Mouse (Mus musculus): Measurements from ENCODE around the gene Tecta. TPM values are rescaled to one million over a fixed set of nuclear protein-coding genes. Genes with fewer than 3 reads are reported as not detected.

The Tecta gene
- polyA plus RNA-seq, 1 experiment from 2014 or later, result 0.45 TPM

DNA sequence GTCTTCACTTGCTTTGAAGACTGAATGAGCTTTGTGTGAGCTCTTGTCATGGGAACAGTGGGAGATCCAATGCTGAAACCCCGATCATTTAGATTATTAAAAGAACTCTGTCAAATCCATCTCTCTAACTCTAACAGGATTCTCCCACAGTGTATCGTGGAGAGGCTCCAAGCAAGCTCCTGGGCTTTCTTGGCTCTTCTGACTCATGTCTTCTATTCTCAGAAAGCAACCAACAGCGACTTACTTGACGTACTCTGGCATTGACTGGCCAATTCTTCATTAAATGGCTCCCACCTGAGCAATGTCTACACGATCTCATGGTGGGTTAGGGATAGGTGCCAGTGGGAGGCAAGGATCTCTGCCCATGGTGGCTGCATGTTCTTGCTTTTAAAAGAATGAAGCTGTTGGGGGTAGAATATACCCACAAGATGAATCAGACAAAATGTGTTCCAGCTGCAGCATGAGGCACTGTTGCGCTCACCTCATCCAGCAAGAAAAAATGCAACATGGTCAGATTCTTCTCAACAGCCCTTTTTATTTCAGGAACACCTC, 98.6 kb downstream of the Tecta start:
- Histone ChIP-seq H3K9ac (ENCODE audit: low read length) (no peak overlapping the region), H3K36me3 (ENCODE audit: control insufficient read depth, insufficient read depth, low read length) (no peaks in the 10 kb centered on the region), H3K4me2 (no peak overlapping the region), H3K27me3 (ENCODE audit: control insufficient read depth, insufficient read depth, low read length) (no peaks in the 10 kb centered on the region), H3K9me3 (ENCODE audit: control insufficient read depth, low read length) (no peaks in the 10 kb centered on the region), H3K4me1 (ENCODE audit: control insufficient read depth, insufficient read depth, low read length) (no peaks in the 10 kb centered on the region), H3K4me3 (ENCODE audit: low read depth, low read length) (no peak overlapping the region), H3K27ac (ENCODE audit: low read depth, low read length) (no peak overlapping the region)
- WGBS, result 85% methylated on average over 6 of the region's 6 CpGs
- ATAC-seq (ENCODE audit: low FRiP score) (no peak), DNase-seq (ENCODE audit: low spot score, missing footprints) (no peak)

DNA sequence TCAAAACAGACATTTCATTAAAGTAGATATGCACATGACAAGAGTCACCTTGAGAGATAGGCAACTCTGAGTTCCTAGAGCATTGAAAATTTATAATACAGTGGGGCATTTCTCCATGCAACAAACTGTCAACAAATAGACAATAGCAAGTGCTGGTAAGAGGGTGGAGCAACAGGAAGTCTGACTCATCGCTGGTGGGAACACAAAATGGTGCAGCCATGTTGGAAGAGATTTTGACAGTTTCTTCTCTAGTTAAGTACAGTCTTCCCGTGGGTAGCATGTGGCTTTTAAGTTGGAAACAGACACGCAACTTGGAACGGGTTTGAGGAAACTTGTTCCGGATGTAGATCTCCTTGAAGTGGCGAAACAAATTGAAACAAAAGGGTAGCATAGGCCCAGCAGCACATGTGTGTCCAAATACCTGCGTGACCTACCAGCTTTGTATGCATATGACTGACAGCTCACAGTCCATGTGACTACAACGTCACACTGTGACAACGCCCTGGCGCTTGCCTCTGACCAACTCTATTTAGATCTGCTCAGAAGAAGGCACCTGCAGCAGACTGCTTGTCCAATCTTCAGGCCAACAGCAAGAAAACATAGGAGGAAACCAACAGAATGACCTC, 103.3 kb downstream of the Tecta start:
- H3K4me2 ChIP-seq, result no peak overlapping the region
- no peak overlapping the region for H3K27ac ChIP-seq (ENCODE audit: low read depth, low read length)
- ATAC-seq (ENCODE audit: low FRiP score) (no peak), DNase-seq (ENCODE audit: low spot score, missing footprints) (no peak)
- H3K27me3 ChIP-seq (ENCODE audit: control insufficient read depth, insufficient read depth, low read length), result no peaks in the 10 kb centered on the region
- no peak overlapping the region for H3K4me3 ChIP-seq (ENCODE audit: low read depth, low read length)
- no peak overlapping the region for H3K9ac ChIP-seq (ENCODE audit: low read length)
- WGBS, result 94% methylated on average over 10 of the region's 10 CpGs
- no peaks in the 10 kb centered on the region for H3K9me3 ChIP-seq (ENCODE audit: control insufficient read depth, low read length)
- no peaks in the 10 kb centered on the region for H3K4me1 ChIP-seq (ENCODE audit: control insufficient read depth, insufficient read depth, low read length)
- H3K36me3 ChIP-seq (ENCODE audit: control insufficient read depth, insufficient read depth, low read length), result no peaks in the 10 kb centered on the region

DNA sequence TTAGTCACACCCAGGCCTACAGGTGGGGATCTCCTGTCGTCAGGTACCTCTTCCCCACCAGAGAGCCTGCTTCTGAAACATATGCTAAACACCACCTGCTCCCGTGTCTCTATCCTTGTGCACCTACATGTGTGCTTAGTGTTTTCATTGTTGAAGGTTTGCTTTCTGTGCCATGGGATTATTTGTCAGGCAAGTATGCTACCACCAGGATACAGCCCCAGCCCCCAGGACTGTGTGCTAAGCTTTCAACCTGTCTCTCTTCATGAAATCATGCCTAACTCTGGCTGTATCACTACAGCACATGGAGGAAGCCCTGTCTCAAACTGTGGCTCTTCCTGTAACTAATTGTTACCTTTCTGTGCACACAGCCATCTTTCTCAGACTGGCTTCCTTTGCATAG, 105.6 kb downstream of the Tecta start:
- no peak overlapping the region for H3K4me3 ChIP-seq (ENCODE audit: low read depth, low read length)
- no peaks in the 10 kb centered on the region for H3K4me1 ChIP-seq (ENCODE audit: control insufficient read depth, insufficient read depth, low read length)
- H3K9me3 ChIP-seq (ENCODE audit: control insufficient read depth, low read length), result no peaks in the 10 kb centered on the region
- no peak overlapping the region for H3K27ac ChIP-seq (ENCODE audit: low read depth, low read length)
- ATAC-seq (ENCODE audit: low FRiP score) (no peak), DNase-seq (ENCODE audit: low spot score, missing footprints) (no peak)
- H3K4me2 ChIP-seq, result no peak overlapping the region
- WGBS, result 76% methylated on average over 2 of the region's 2 CpGs
- H3K9ac ChIP-seq (ENCODE audit: low read length), result no peak overlapping the region
- no peaks in the 10 kb centered on the region for H3K27me3 ChIP-seq (ENCODE audit: control insufficient read depth, insufficient read depth, low read length)
- H3K36me3 ChIP-seq (ENCODE audit: control insufficient read depth, insufficient read depth, low read length), result no peaks in the 10 kb centered on the region

DNA sequence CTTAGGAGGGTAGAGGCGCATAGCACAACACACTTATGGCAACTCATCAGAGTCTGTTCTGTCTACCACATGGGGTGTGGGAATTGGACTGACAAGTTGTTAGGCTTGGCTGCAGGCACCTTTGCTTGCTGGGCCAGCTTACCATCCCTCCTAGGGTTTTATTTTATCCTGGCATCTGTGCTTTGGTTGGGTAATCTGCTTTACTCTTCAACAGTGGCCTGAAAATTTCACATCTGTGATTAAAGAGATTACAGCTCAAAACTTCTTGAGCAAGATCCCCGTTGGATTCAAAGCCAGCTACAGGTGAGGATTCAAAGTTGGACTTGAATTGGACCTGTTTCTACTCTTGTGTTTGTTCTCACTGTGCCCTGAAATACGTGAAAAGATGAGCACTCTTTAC, 106.1 kb downstream of the Tecta start:
- WGBS, result 72% methylated on average over 3 of the region's 3 CpGs
- no peak overlapping the region for H3K27ac ChIP-seq (ENCODE audit: low read depth, low read length)
- no peaks in the 10 kb centered on the region for H3K36me3 ChIP-seq (ENCODE audit: control insufficient read depth, insufficient read depth, low read length)
- DNase-seq (ENCODE audit: low spot score, missing footprints) (no peak), ATAC-seq (ENCODE audit: low FRiP score) (no peak)
- H3K4me3 ChIP-seq (ENCODE audit: low read depth, low read length), result no peak overlapping the region
- no peaks in the 10 kb centered on the region for H3K4me1 ChIP-seq (ENCODE audit: control insufficient read depth, insufficient read depth, low read length)
- no peaks in the 10 kb centered on the region for H3K27me3 ChIP-seq (ENCODE audit: control insufficient read depth, insufficient read depth, low read length)
- H3K9ac ChIP-seq (ENCODE audit: low read length), result no peak overlapping the region
- no peaks in the 10 kb centered on the region for H3K9me3 ChIP-seq (ENCODE audit: control insufficient read depth, low read length)
- H3K4me2 ChIP-seq, result no peak overlapping the region

DNA sequence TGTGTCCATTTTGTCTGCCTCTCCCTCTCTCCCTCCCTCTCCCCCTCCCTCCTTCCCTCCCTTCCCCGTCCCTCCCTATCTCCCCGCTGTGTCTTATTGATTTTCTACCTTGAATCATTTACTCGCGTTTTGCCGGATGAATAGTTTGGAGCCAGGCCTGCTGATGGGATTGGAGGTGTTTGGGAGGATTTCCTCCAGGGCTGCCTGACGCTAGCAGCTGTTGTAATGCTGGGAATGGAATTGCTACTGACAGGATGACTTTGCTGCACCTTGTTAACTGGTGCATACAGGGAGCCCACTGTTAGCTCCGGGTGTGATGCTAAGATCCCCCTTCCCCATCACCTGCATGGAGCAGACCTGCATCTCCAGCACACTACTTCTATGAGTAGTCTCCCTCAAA, 106.7 kb downstream of the Tecta start:
- H3K27me3 ChIP-seq (ENCODE audit: control insufficient read depth, insufficient read depth, low read length), result no peaks in the 10 kb centered on the region
- H3K36me3 ChIP-seq (ENCODE audit: control insufficient read depth, insufficient read depth, low read length), result no peaks in the 10 kb centered on the region
- H3K9ac ChIP-seq (ENCODE audit: low read length), result no peak overlapping the region
- H3K4me1 ChIP-seq (ENCODE audit: control insufficient read depth, insufficient read depth, low read length), result no peaks in the 10 kb centered on the region
- no peaks in the 10 kb centered on the region for H3K9me3 ChIP-seq (ENCODE audit: control insufficient read depth, low read length)
- H3K4me3 ChIP-seq (ENCODE audit: low read depth, low read length), result no peak overlapping the region
- 29% methylated on average over 7 of the region's 7 CpGs for WGBS
- H3K27ac ChIP-seq (ENCODE audit: low read depth, low read length), result no peak overlapping the region
- no peak overlapping the region for H3K4me2 ChIP-seq
- DNase-seq (ENCODE audit: low spot score, missing footprints), result no peak
- no peak for ATAC-seq (ENCODE audit: low FRiP score)

DNA sequence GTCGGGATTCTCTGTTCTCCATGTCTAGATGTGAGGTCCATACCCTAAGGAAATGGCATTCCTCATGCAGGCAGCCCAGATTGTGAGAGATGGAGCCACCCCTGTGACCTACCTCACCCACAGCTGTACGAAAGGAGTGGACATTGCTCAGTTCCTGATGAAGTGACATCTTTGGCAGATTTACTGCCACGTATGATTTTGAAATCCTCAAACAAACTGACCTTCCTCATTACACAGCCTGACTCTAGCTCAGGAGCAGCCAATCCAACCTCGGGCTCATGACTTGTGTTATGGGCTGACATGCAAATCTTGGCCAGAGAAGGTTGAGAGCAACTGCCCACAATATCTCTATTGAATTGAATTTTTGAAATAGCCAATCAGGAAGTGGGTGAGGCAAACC, 120.1 kb downstream of the Tecta start:
- no peaks in the 10 kb centered on the region for H3K4me1 ChIP-seq (ENCODE audit: control insufficient read depth, insufficient read depth, low read length)
- H3K36me3 ChIP-seq (ENCODE audit: control insufficient read depth, insufficient read depth, low read length), result no peaks in the 10 kb centered on the region
- no peak overlapping the region for H3K4me2 ChIP-seq
- H3K9me3 ChIP-seq (ENCODE audit: control insufficient read depth, low read length), result no peaks in the 10 kb centered on the region
- WGBS, result 74% methylated on average over 4 of the region's 4 CpGs
- ATAC-seq (ENCODE audit: low FRiP score), result no peak
- no peak for DNase-seq (ENCODE audit: low spot score, missing footprints)
- no peak overlapping the region for H3K4me3 ChIP-seq (ENCODE audit: low read depth, low read length)
- H3K27ac ChIP-seq (ENCODE audit: low read depth, low read length), result no peak overlapping the region
- no peaks in the 10 kb centered on the region for H3K27me3 ChIP-seq (ENCODE audit: control insufficient read depth, insufficient read depth, low read length)
- H3K9ac ChIP-seq (ENCODE audit: low read length), result no peak overlapping the region

Small RNA genes within 50 kb of the gene (microRNA-seq; reads per million reads assigned to microRNA genes)
- gene Gm44311, result not detected

Other genes starting within 250 kb of the Tecta start
- gene Sc5d, start 135.7 kb downstream of the Tecta start, polyA plus RNA-seq (2014; fragmentation: Nextera tagmentation; extraction: Ambion mirVana), result 60.0 and 67.2 TPM in 2 replicates
- gene Tbcel, start 107.9 kb upstream of the Tecta start, polyA plus RNA-seq (2014; fragmentation: Nextera tagmentation; extraction: Ambion mirVana), result 4.0 and 4.5 TPM in 2 replicates

Data from midbrain, embryonic 11.5 days (tissue).